40 mouse cellular contexts compared by ENCODE assay signal in genomic region chr7:140944236-140944635, GRCm38 (mm10). TPM values are rescaled to one million over a fixed set of nuclear protein-coding genes. Genes with fewer than 3 reads are reported as not detected.
"Had no signal": no experiment of that assay in that cellular context is flagged by ENCODE, and none has a peak within 500 bp of the region (broad histone marks: within the 10 kb centered on the region; RNA-seq: fewer than 3 reads in every experiment).

No protein-coding gene starts in this region.

- H3K27me3 ChIP-seq: heart, embryonic 15.5 days; hindbrain, embryonic 13.5 days; hindbrain, embryonic 15.5 days; kidney, embryonic 15.5 days; limb, embryonic 13.5 days; limb, embryonic 15.5 days had no signal

- DNase-seq: gastrocnemius, postnatal 14 days; heart, adult 18-20 months; heart, postnatal 14 days; heart, postnatal 36 days; kidney, adult 11 months; kidney, adult 2 months; kidney, postnatal 14 days; kidney, postnatal 36 days; layer of hippocampus, adult 9-11 months; layer of hippocampus, postnatal 36 days; left cerebral cortex, postnatal 4 days had no signal

- H3K4me2 ChIP-seq: heart, embryonic 11.5 days; heart, embryonic 13.5 days; heart, embryonic 15.5 days; hindbrain, embryonic 13.5 days; hindbrain, embryonic 15.5 days; kidney, embryonic 15.5 days; limb, embryonic 13.5 days; limb, embryonic 15.5 days; liver, embryonic 12.5 days had no signal

- H3K36me3 ChIP-seq: hindbrain, embryonic 13.5 days; hindbrain, embryonic 15.5 days had no signal

- H3K9ac ChIP-seq: heart, embryonic 13.5 days; heart, embryonic 15.5 days; hindbrain, embryonic 13.5 days; hindbrain, embryonic 15.5 days; kidney, embryonic 15.5 days; limb, embryonic 13.5 days; limb, embryonic 15.5 days; liver, embryonic 12.5 days; liver, embryonic 14.5 days had no signal

- H3K27ac ChIP-seq: heart, embryonic 13.5 days; heart, embryonic 15.5 days; hindbrain, embryonic 13.5 days; hindbrain, embryonic 15.5 days; hindbrain, postnatal 0 days; kidney, embryonic 15.5 days; kidney, postnatal 0 days; limb, embryonic 15.5 days; liver, embryonic 12.5 days; liver, embryonic 14.5 days had no signal

- H3K9me3 ChIP-seq: heart, embryonic 13.5 days; heart, embryonic 15.5 days; hindbrain, embryonic 13.5 days; hindbrain, embryonic 15.5 days; kidney, embryonic 15.5 days; limb, embryonic 13.5 days; limb, embryonic 15.5 days; liver, embryonic 12.5 days had no signal

- H3K4me3 ChIP-seq: heart, embryonic 13.5 days; heart, embryonic 15.5 days; hindbrain, embryonic 13.5 days; hindbrain, embryonic 15.5 days; kidney, embryonic 15.5 days; limb, embryonic 13.5 days; limb, embryonic 15.5 days; liver, embryonic 12.5 days had no signal

RNA-seq across cellular contexts. Expression of gene Ifitm5, which starts 5.9 kb away (rescaled TPM):
- total RNA-seq: gastrocnemius, postnatal 14 days; hematopoietic stem cell, adult 5-6 weeks; hindbrain, postnatal 0 days; layer of hippocampus, adult 18-20 months; layer of hippocampus, adult 8-10 months; layer of hippocampus, postnatal 14 days; layer of hippocampus, postnatal 36 days; left cerebral cortex, adult 18-20 months; left cerebral cortex, postnatal 10 days; left cerebral cortex, postnatal 25 days; left cerebral cortex, postnatal 4 days had no signal
- polyA plus RNA-seq: hindbrain, postnatal 0 days had no signal

RNA-seq across cellular contexts. Expression of gene Gm45717, which starts 11.5 kb away (rescaled TPM):
- total RNA-seq: gastrocnemius, adult 8-10 months; gastrocnemius, postnatal 14 days; gastrocnemius, postnatal 36 days; heart, adult 18-20 months; heart, adult 8-10 months; heart, postnatal 14 days; hematopoietic stem cell, adult 5-6 weeks; hindbrain, postnatal 0 days; layer of hippocampus, adult 18-20 months; layer of hippocampus, adult 8-10 months; layer of hippocampus, postnatal 14 days; layer of hippocampus, postnatal 36 days; left cerebral cortex, adult 18-20 months; left cerebral cortex, adult 8-10 months; left cerebral cortex, postnatal 10 days; left cerebral cortex, postnatal 25 days; left cerebral cortex, postnatal 4 days; liver, adult 2 months had no signal
- polyA plus RNA-seq: heart, embryonic 13.5 days; heart, embryonic 15.5 days; heart, postnatal 0 days; hindbrain, embryonic 11.5 days; hindbrain, embryonic 13.5 days; hindbrain, embryonic 15.5 days; intestine, embryonic 16.5 days; kidney, adult 2 months; large intestine, adult 2 months; limb, embryonic 11.5 days; limb, embryonic 13.5 days; liver, adult 2 months; liver, embryonic 12.5 days; liver, embryonic 14.5 days had no signal
